Mouse (Mus musculus): ENCODE measurements around the gene Prkar2b.

Gene Prkar2b

GRCm38 (mm10) chr12:32055797-32056196 is 5.3 kb downstream of the Prkar2b start:
- H3K36me3 ChIP-seq (ENCODE audit: insufficient read depth, low read length), result no peaks in the 10 kb centered on the region
- H3K27me3 ChIP-seq (ENCODE audit: insufficient read depth, low read length), result peaks cover 13% of the 10 kb centered on the region
- no peak overlapping the region for H3K4me3 ChIP-seq (replicated peaks; ENCODE audit: low read length)
- no peaks in the 10 kb centered on the region for H3K9me3 ChIP-seq (ENCODE audit: low read length)
- TF ChIP-seq POU5F1 (IDR thresholded peaks at IDR 0.05; ENCODE audit: borderline replicate concordance, low read length) (no peak), NANOG (IDR thresholded peaks at IDR 0.05; ENCODE audit: borderline replicate concordance, low read length) (no peak), CTCF (conservative IDR thresholded peaks at IDR 0.05; ENCODE audit: low read length) (no peak)
- peaks cover 5% of the 10 kb centered on the region for H3K4me1 ChIP-seq (replicated peaks; ENCODE audit: low read depth, low read length)

GRCm38 (mm10) chr12:32054476-32055166 is 6.5 kb downstream of the Prkar2b start:
- H3K9me3 ChIP-seq (ENCODE audit: low read length), result no peaks in the 10 kb centered on the region
- peaks cover 6% of the 10 kb centered on the region for H3K27me3 ChIP-seq (ENCODE audit: insufficient read depth, low read length)
- no peaks in the 10 kb centered on the region for H3K36me3 ChIP-seq (ENCODE audit: insufficient read depth, low read length)
- no peaks in the 10 kb centered on the region; the same call in 1 of the 2 replicates for H3K4me1 ChIP-seq (replicated peaks; ENCODE audit: low read depth, low read length)
- H3K4me3 ChIP-seq (replicated peaks; ENCODE audit: low read length), result no peak overlapping the region
- no peak for TF ChIP-seq CTCF (conservative IDR thresholded peaks at IDR 0.05; ENCODE audit: low read length)
- TF ChIP-seq POU5F1 (IDR thresholded peaks at IDR 0.05; ENCODE audit: borderline replicate concordance, low read length), result no peak
- no peak for TF ChIP-seq NANOG (IDR thresholded peaks at IDR 0.05; ENCODE audit: borderline replicate concordance, low read length)

GRCm38 (mm10) chr12:32053637-32054366 is 7.3 kb downstream of the Prkar2b start:
- TF ChIP-seq NANOG (IDR thresholded peaks at IDR 0.05; ENCODE audit: borderline replicate concordance, low read length), result no peak
- TF ChIP-seq CTCF (conservative IDR thresholded peaks at IDR 0.05; ENCODE audit: low read length), result no peak
- no peak for TF ChIP-seq POU5F1 (IDR thresholded peaks at IDR 0.05; ENCODE audit: borderline replicate concordance, low read length)
- Histone ChIP-seq H3K36me3 (ENCODE audit: insufficient read depth, low read length) (no peaks in the 10 kb centered on the region), H3K27me3 (ENCODE audit: insufficient read depth, low read length) (no peaks in the 10 kb centered on the region), H3K9me3 (ENCODE audit: low read length) (no peaks in the 10 kb centered on the region), H3K4me1 (replicated peaks; ENCODE audit: low read depth, low read length) (no peaks in the 10 kb centered on the region), H3K4me3 (replicated peaks; ENCODE audit: low read length) (no peak overlapping the region)

- no peaks in the 10 kb centered on the region for H3K9me3 ChIP-seq (ENCODE audit: low read length)
- no peaks in the 10 kb centered on the region for H3K36me3 ChIP-seq (ENCODE audit: insufficient read depth, low read length)
- no peaks in the 10 kb centered on the region for H3K4me1 ChIP-seq (replicated peaks; ENCODE audit: low read depth, low read length)
- TF ChIP-seq NANOG (IDR thresholded peaks at IDR 0.05; ENCODE audit: borderline replicate concordance, low read length), result no peak
- H3K4me3 ChIP-seq (replicated peaks; ENCODE audit: low read length), result no peak overlapping the region
- no peaks in the 10 kb centered on the region for H3K27me3 ChIP-seq (ENCODE audit: insufficient read depth, low read length)
Measured at GRCm38 (mm10) chr12:32052882-32053281, 8.2 kb downstream of the Prkar2b start.

GRCm38 (mm10) chr12:32050165-32050564 is 10.9 kb downstream of the Prkar2b start:
- TF ChIP-seq POU5F1 (IDR thresholded peaks at IDR 0.05; ENCODE audit: borderline replicate concordance, low read length), result no peak
- TF ChIP-seq CTCF (conservative IDR thresholded peaks at IDR 0.05; ENCODE audit: low read length), result no peak
- no peak for TF ChIP-seq NANOG (IDR thresholded peaks at IDR 0.05; ENCODE audit: borderline replicate concordance, low read length)
- H3K4me3 ChIP-seq (replicated peaks; ENCODE audit: low read length), result no peak overlapping the region
- no peaks in the 10 kb centered on the region for H3K27me3 ChIP-seq (ENCODE audit: insufficient read depth, low read length)
- no peaks in the 10 kb centered on the region for H3K36me3 ChIP-seq (ENCODE audit: insufficient read depth, low read length)
- no peaks in the 10 kb centered on the region for H3K9me3 ChIP-seq (ENCODE audit: low read length)
- no peaks in the 10 kb centered on the region for H3K4me1 ChIP-seq (replicated peaks; ENCODE audit: low read depth, low read length)

- TF ChIP-seq NANOG (IDR thresholded peaks at IDR 0.05; ENCODE audit: borderline replicate concordance, low read length) (no peak), POU5F1 (IDR thresholded peaks at IDR 0.05; ENCODE audit: borderline replicate concordance, low read length) (no peak), CTCF (conservative IDR thresholded peaks at IDR 0.05; ENCODE audit: low read length) (no peak)
- no peaks in the 10 kb centered on the region for H3K27me3 ChIP-seq (ENCODE audit: insufficient read depth, low read length)
- no peaks in the 10 kb centered on the region for H3K9me3 ChIP-seq (ENCODE audit: low read length)
- no peaks in the 10 kb centered on the region for H3K4me1 ChIP-seq (replicated peaks; ENCODE audit: low read depth, low read length)
- no peaks in the 10 kb centered on the region for H3K36me3 ChIP-seq (ENCODE audit: insufficient read depth, low read length)
- no peak overlapping the region for H3K4me3 ChIP-seq (replicated peaks; ENCODE audit: low read length)
Measured at GRCm38 (mm10) chr12:32045566-32046330, 15.3 kb downstream of the Prkar2b start.

GRCm38 (mm10) chr12:32044487-32045134 is 16.5 kb downstream of the Prkar2b start:
- TF ChIP-seq CTCF (conservative IDR thresholded peaks at IDR 0.05; ENCODE audit: low read length) (no peak), POU5F1 (IDR thresholded peaks at IDR 0.05; ENCODE audit: borderline replicate concordance, low read length) (no peak), NANOG (IDR thresholded peaks at IDR 0.05; ENCODE audit: borderline replicate concordance, low read length) (no peak)
- no peaks in the 10 kb centered on the region for H3K27me3 ChIP-seq (ENCODE audit: insufficient read depth, low read length)

GRCm38 (mm10) chr12:32033536-32033935 is 27.6 kb downstream of the Prkar2b start:
- H3K27me3 ChIP-seq (ENCODE audit: insufficient read depth, low read length), result no peaks in the 10 kb centered on the region
- H3K36me3 ChIP-seq (ENCODE audit: insufficient read depth, low read length), result no peaks in the 10 kb centered on the region
- TF ChIP-seq POU5F1 (IDR thresholded peaks at IDR 0.05; ENCODE audit: borderline replicate concordance, low read length) (no peak), NANOG (IDR thresholded peaks at IDR 0.05; ENCODE audit: borderline replicate concordance, low read length) (no peak), CTCF (conservative IDR thresholded peaks at IDR 0.05; ENCODE audit: low read length) (no peak)
- no peaks in the 10 kb centered on the region for H3K4me1 ChIP-seq (replicated peaks; ENCODE audit: low read depth, low read length)
- H3K9me3 ChIP-seq (ENCODE audit: low read length), result no peaks in the 10 kb centered on the region
- H3K4me3 ChIP-seq (replicated peaks; ENCODE audit: low read length), result no peak overlapping the region

More at GRCm38 (mm10) chr12:32044487-32045134, 16.5 kb downstream of the Prkar2b start:
- H3K9me3 ChIP-seq (ENCODE audit: low read length), result no peaks in the 10 kb centered on the region
- H3K36me3 ChIP-seq (ENCODE audit: insufficient read depth, low read length), result no peaks in the 10 kb centered on the region
- H3K4me3 ChIP-seq (replicated peaks; ENCODE audit: low read length), result no peak overlapping the region
- no peaks in the 10 kb centered on the region for H3K4me1 ChIP-seq (replicated peaks; ENCODE audit: low read depth, low read length)

Measured in E14TG2a.4 (cell line).